Mouse (Mus musculus) heart, embryonic 15.5 days (tissue): ENCODE data around the gene Dupd1. TPM values are rescaled to one million over a fixed set of nuclear protein-coding genes. Genes with fewer than 3 reads are reported as not detected.

Experiments used
- ATAC-seq: fragments of 200-750 bp; cut with Nextera tagmentation; replicated peaks from 2 replicates; pipeline ENCODE4 v1.8.0; 2017; ENCODE audit warnings: low read depth, moderate TSS enrichment; ENCODE audit not compliant: insufficient number of reproducible peaks, insufficient read depth, low FRiP score
- H3K27ac ChIP-seq: fragments of 300-500 bp; sonication (generic); 2 replicates; pipeline ENCODE4 v1.5.1; 2015; ENCODE audit warnings: mild to moderate bottlenecking, inconsistent platforms
- H3K27me3 ChIP-seq: fragments of 300-500 bp; sonication (generic); 2 replicates; pipeline ENCODE4 v1.6.1; 2015; ENCODE audit warnings: inconsistent platforms
- H3K36me3 ChIP-seq: fragments of 300-500 bp; sonication (generic); 2 replicates; pipeline ENCODE4 v1.6.1; 2015; ENCODE audit warnings: mild to moderate bottlenecking, inconsistent platforms
- H3K4me1 ChIP-seq: fragments of 300-500 bp; sonication (generic); replicated peaks from 2 replicates; pipeline ENCODE4 v1.6.1; 2015; ENCODE audit warnings: inconsistent platforms
- H3K4me2 ChIP-seq: fragments of 300-500 bp; sonication (generic); 2 replicates; pipeline ENCODE4 v1.6.1; 2015; ENCODE audit warnings: inconsistent platforms, mild to moderate bottlenecking, moderate library complexity
- H3K4me3 ChIP-seq: fragments of 300-500 bp; sonication (generic); 2 replicates; pipeline ENCODE4 v1.5.1; 2015; ENCODE audit warnings: mild to moderate bottlenecking, inconsistent platforms
- H3K9ac ChIP-seq: fragments of 300-500 bp; sonication (generic); 2 replicates; pipeline ENCODE4 v1.6.1; 2015; ENCODE audit warnings: mild to moderate bottlenecking, inconsistent platforms
- H3K9me3 ChIP-seq: fragments of 300-500 bp; sonication (generic); replicated peaks from 2 replicates; pipeline ENCODE4 v1.6.1; 2016; ENCODE audit warnings: inconsistent platforms
- WGBS: fragments of 180-500 bp; shearing (Covaris S2); methylation state at CpG from one replicate; pipeline ENCODE4 v1.1.7; 2015; ENCODE audit warnings: mixed read lengths; 5-methylcytosine and 5-hydroxymethylcytosine counted together
- polyA plus RNA-seq: library from polyadenylated mRNA; unstranded; fragments of >200 nt; fragmentation: Nextera tagmentation; extraction: Ambion mirVana; gene quantifications from 2 replicates; pipeline ENCODE4 v1.2.1, GENCODE M21; 2015

Dupd1 gene
- polyA plus RNA-seq, 1 experiment from 2014 or later: 0.14 TPM

GRCm38 (mm10) chr14:21669633-21670421, 44.5 kb downstream of the Dupd1 start:
- Histone ChIP-seq H3K4me1 (peaks cover 8% of the 10 kb centered on the region; the same call in 1 of the 2 replicates), H3K9ac (no peak overlapping the region), H3K27me3 (no peaks in the 10 kb centered on the region), H3K36me3 (peaks cover 46% of the 10 kb centered on the region), H3K4me3 (no peak overlapping the region), H3K9me3 (no peaks in the 10 kb centered on the region), H3K4me2 (no peak overlapping the region), H3K27ac (no peak overlapping the region)
- WGBS: 82% methylated on average over 11 of the region's 11 CpGs
- peak; percentile 61; the same call in 1 of the 2 replicates for ATAC-seq

DNA sequence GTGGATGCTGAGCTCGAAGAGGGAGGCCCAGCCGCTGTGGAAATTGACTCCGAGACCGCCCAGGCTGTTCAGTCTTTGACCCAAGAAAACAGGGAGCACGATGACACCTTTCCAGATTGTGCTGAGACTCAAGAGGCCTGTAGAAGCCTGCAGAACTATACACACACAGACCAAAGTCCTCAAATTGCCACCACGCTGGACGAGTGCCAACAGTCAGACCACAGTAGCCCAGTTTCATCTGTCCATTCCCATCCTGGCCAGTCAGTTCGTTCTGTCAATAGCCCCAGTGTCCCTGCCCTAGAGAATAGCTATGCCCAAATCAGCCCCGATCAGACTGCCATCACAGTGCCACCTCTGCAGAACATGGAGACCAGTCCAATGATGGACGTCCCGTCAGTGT, 45.2 kb downstream of the Dupd1 start:
- Histone ChIP-seq H3K4me3 (no peak overlapping the region), H3K9ac (no peak overlapping the region), H3K4me2 (no peak overlapping the region), H3K27ac (no peak overlapping the region), H3K36me3 (peaks cover 53% of the 10 kb centered on the region), H3K4me1 (peaks cover 3% of the 10 kb centered on the region; the same call in 1 of the 2 replicates), H3K9me3 (no peaks in the 10 kb centered on the region), H3K27me3 (no peaks in the 10 kb centered on the region)
- WGBS: 82% methylated on average over 11 of the region's 11 CpGs
- no peak for ATAC-seq

GRCm38 (mm10) chr14:21662465-21663142, 51.8 kb downstream of the Dupd1 start:
- Histone ChIP-seq H3K4me3 (no peak overlapping the region), H3K4me2 (no peak overlapping the region), H3K36me3 (peaks cover 56% of the 10 kb centered on the region), H3K9ac (no peak overlapping the region), H3K27ac (no peak overlapping the region), H3K9me3 (no peaks in the 10 kb centered on the region), H3K27me3 (no peaks in the 10 kb centered on the region), H3K4me1 (peaks cover 17% of the 10 kb centered on the region)
- WGBS: 72% methylated on average over 8 of the region's 8 CpGs
- ATAC-seq: no peak

DNA sequence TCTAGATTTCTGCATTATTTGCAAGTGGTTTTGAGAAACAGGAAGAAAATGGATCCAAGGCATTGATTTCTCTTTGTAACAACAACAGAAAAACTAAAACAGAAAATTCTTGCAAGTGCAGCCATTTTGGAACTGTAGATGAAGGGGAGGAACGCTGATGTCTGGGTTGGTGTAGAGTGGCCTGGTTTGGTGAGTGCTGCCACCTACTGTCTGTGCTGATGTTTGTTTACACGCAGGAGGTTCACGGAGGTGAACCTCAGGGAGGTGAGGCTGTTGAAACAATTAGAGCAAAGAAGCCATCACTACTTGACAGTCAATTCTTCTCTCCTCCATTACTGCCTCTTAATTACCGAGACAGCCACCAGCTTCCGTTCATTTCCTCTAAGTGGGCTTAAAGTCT, 54.7 kb downstream of the Dupd1 start:
- ATAC-seq: peak; percentile 83
- H3K4me1 ChIP-seq: peaks cover 21% of the 10 kb centered on the region
- H3K27ac ChIP-seq: peak overlapping the region; percentile 57
- peak overlapping the region; percentile 27 for H3K4me3 ChIP-seq
- peaks cover 39% of the 10 kb centered on the region for H3K36me3 ChIP-seq
- no peaks in the 10 kb centered on the region for H3K9me3 ChIP-seq
- H3K4me2 ChIP-seq: peak overlapping the region; percentile 58
- H3K27me3 ChIP-seq: no peaks in the 10 kb centered on the region
- WGBS: 29% methylated on average over 5 of the region's 5 CpGs
- H3K9ac ChIP-seq: no peak overlapping the region

- ATAC-seq: peak; percentile 92
- no peaks in the 10 kb centered on the region for H3K9me3 ChIP-seq
- H3K27ac ChIP-seq: peak overlapping the region; percentile 75
- H3K27me3 ChIP-seq: no peaks in the 10 kb centered on the region
- H3K4me1 ChIP-seq: peaks cover 21% of the 10 kb centered on the region
- peak overlapping the region; percentile 27 for H3K4me3 ChIP-seq
- H3K9ac ChIP-seq: peak overlapping the region; percentile 16; the same call in 1 of the 2 replicates
- WGBS: 34% methylated on average over 13 of the region's 13 CpGs
- H3K36me3 ChIP-seq: peaks cover 34% of the 10 kb centered on the region
- peak overlapping the region; percentile 58 for H3K4me2 ChIP-seq
Measured at GRCm38 (mm10) chr14:21659155-21659554, 55.2 kb downstream of the Dupd1 start.

- peaks cover 15% of the 10 kb centered on the region for H3K4me1 ChIP-seq
- no peak overlapping the region for H3K4me3 ChIP-seq
- ATAC-seq: no peak
- no peaks in the 10 kb centered on the region for H3K36me3 ChIP-seq
- H3K9ac ChIP-seq: no peak overlapping the region
- no peak overlapping the region for H3K27ac ChIP-seq
- no peaks in the 10 kb centered on the region for H3K9me3 ChIP-seq
- H3K4me2 ChIP-seq: no peak overlapping the region
- H3K27me3 ChIP-seq: no peaks in the 10 kb centered on the region
- WGBS: 61% methylated on average over 2 of the region's 2 CpGs
Measured at GRCm38 (mm10) chr14:21653813-21654212, 60.6 kb downstream of the Dupd1 start.

- Histone ChIP-seq H3K9me3 (no peaks in the 10 kb centered on the region), H3K9ac (no peak overlapping the region), H3K4me3 (no peak overlapping the region), H3K27me3 (no peaks in the 10 kb centered on the region), H3K27ac (no peak overlapping the region), H3K36me3 (peaks cover 15% of the 10 kb centered on the region), H3K4me2 (no peak overlapping the region), H3K4me1 (no peaks in the 10 kb centered on the region)
- 59% methylated on average over 4 of the region's 4 CpGs for WGBS
- no peak for ATAC-seq
Measured at GRCm38 (mm10) chr14:21640806-21641435, 73.5 kb downstream of the Dupd1 start.

- H3K4me3 ChIP-seq: no peak overlapping the region
- no peak for ATAC-seq
- 77% methylated on average over 6 of the region's 6 CpGs for WGBS
- no peak overlapping the region for H3K27ac ChIP-seq
- H3K4me2 ChIP-seq: no peak overlapping the region
- no peak overlapping the region for H3K9ac ChIP-seq
- H3K9me3 ChIP-seq: no peaks in the 10 kb centered on the region
- H3K4me1 ChIP-seq: no peaks in the 10 kb centered on the region
- no peaks in the 10 kb centered on the region for H3K27me3 ChIP-seq
- peaks cover 33% of the 10 kb centered on the region for H3K36me3 ChIP-seq
Measured at GRCm38 (mm10) chr14:21636548-21636947, 77.8 kb downstream of the Dupd1 start.

- H3K36me3 ChIP-seq: peaks cover 33% of the 10 kb centered on the region
Measured at GRCm38 (mm10) chr14:21631665-21632200, 82.6 kb downstream of the Dupd1 start.

More at GRCm38 (mm10) chr14:21631665-21632200, 82.6 kb downstream of the Dupd1 start:
- Histone ChIP-seq H3K4me2 (no peak overlapping the region), H3K4me3 (no peak overlapping the region), H3K9me3 (no peaks in the 10 kb centered on the region), H3K27ac (no peak overlapping the region), H3K27me3 (no peaks in the 10 kb centered on the region), H3K9ac (no peak overlapping the region), H3K4me1 (no peaks in the 10 kb centered on the region)
- no peak for ATAC-seq
- 76% methylated on average over 5 of the region's 5 CpGs for WGBS
